Mouse (Mus musculus): Measurements from ENCODE around the gene Vmn1r198. TPM values are rescaled to one million over a fixed set of nuclear protein-coding genes. Genes with fewer than 3 reads are reported as not detected.

The Vmn1r198 gene
- total RNA-seq, 1 experiment: 0.04 TPM

GRCm38 (mm10) chr13:22383401-22383800 is 33.2 kb downstream of the Vmn1r198 start:
- DNase-seq (ENCODE audit: low read depth, low spot score): no peak
- Histone ChIP-seq H3K27ac (ENCODE audit: insufficient read depth, low read depth, low read length, poor library complexity, severe bottlenecking) (no peak overlapping the region), H3K9me3 (ENCODE audit: control insufficient read depth, insufficient read depth, low read depth, low read length) (no peaks in the 10 kb centered on the region), H3K4me1 (ENCODE audit: control insufficient read depth in 2 of 2, insufficient read depth in 2 of 2, low read length in 2 of 2, poor library complexity in 1 of 2) (no peaks in the 10 kb centered on the region), H3K4me3 (ENCODE audit: insufficient read depth in 1 of 2, low read depth in 1 of 2, low read length in 2 of 2, poor library complexity in 1 of 2, severe bottlenecking in 1 of 2) (no peak overlapping the region), H3K36me3 (ENCODE audit: control insufficient read depth, insufficient read depth, low read length, poor library complexity, severe bottlenecking) (no peaks in the 10 kb centered on the region), H3K9ac (ENCODE audit: insufficient read depth, low read depth, low read length, poor library complexity, severe bottlenecking) (no peak overlapping the region)
- in situ Hi-C loops (cut with MboI; ENCODE audit: low sequenced_read_pairs in 2 of 2, unreplicated experiment in 2 of 2): no loop called here
- no peak for TF ChIP-seq ZC3H11A (IDR thresholded peaks at IDR 0.05; ENCODE audit: borderline replicate concordance, low read depth, low read length)
- no peak for TF ChIP-seq HCFC1 (IDR thresholded peaks at IDR 0.05; ENCODE audit: borderline replicate concordance, insufficient read depth, low read length)
- no peak for TF ChIP-seq ZNF384 (IDR thresholded peaks at IDR 0.05; ENCODE audit: low read depth, low read length)
- TF ChIP-seq MAFK (IDR thresholded peaks at IDR 0.05; ENCODE audit: insufficient read depth, low read depth, low read length): no peak
- no peak for TF ChIP-seq CHD2 (IDR thresholded peaks at IDR 0.05; ENCODE audit: low read depth, low read length)

DNA sequence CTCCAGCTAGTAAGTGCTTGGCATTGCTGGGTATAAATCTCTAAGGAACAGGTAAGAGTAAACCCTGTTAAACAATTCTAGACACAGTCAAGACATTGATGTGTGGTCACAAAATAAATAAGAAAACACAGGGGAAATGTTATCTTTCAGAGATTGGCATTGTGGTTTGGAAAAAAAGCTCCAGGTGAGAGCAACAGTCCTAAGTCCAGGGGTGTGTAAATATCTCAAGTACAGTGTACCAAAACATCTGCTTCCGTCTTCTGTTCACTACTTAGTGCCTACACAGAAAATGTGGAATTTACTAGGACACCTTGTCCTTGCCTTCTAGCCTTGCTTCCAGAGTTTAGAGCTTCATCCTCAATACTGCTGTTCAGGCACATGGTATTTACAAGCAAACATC is 36.9 kb downstream of the Vmn1r198 start:
- in situ Hi-C loops (cut with MboI; ENCODE audit: low sequenced_read_pairs in 2 of 2, unreplicated experiment in 2 of 2): no loop called here
- Histone ChIP-seq H3K4me3 (ENCODE audit: insufficient read depth in 1 of 2, low read depth in 1 of 2, low read length in 2 of 2, poor library complexity in 1 of 2, severe bottlenecking in 1 of 2) (no peak overlapping the region), H3K9ac (ENCODE audit: insufficient read depth, low read depth, low read length, poor library complexity, severe bottlenecking) (no peak overlapping the region), H3K27ac (ENCODE audit: insufficient read depth, low read depth, low read length, poor library complexity, severe bottlenecking) (no peak overlapping the region), H3K36me3 (ENCODE audit: control insufficient read depth, insufficient read depth, low read length, poor library complexity, severe bottlenecking) (no peaks in the 10 kb centered on the region), H3K4me1 (ENCODE audit: control insufficient read depth in 2 of 2, insufficient read depth in 2 of 2, low read length in 2 of 2, poor library complexity in 1 of 2) (no peaks in the 10 kb centered on the region), H3K9me3 (ENCODE audit: control insufficient read depth, insufficient read depth, low read depth, low read length) (no peaks in the 10 kb centered on the region)
- no peak for DNase-seq (ENCODE audit: low read depth, low spot score)
- TF ChIP-seq ZNF384 (IDR thresholded peaks at IDR 0.05; ENCODE audit: low read depth, low read length): no peak
- no peak for TF ChIP-seq HCFC1 (IDR thresholded peaks at IDR 0.05; ENCODE audit: borderline replicate concordance, insufficient read depth, low read length)
- TF ChIP-seq CHD2 (IDR thresholded peaks at IDR 0.05; ENCODE audit: low read depth, low read length): no peak

GRCm38 (mm10) chr13:22390073-22390472 is 39.9 kb downstream of the Vmn1r198 start, which contains the start of gene Vmn1r200:
TSS of gene Vmn1r200 (plus strand) at chr13:22390373.
- no peak for TF ChIP-seq HCFC1 (IDR thresholded peaks at IDR 0.05; ENCODE audit: borderline replicate concordance, insufficient read depth, low read length)
- TF ChIP-seq ZNF384 (IDR thresholded peaks at IDR 0.05; ENCODE audit: low read depth, low read length): no peak
- Histone ChIP-seq H3K27ac (ENCODE audit: insufficient read depth, low read depth, low read length, poor library complexity, severe bottlenecking) (no peak within 1 kb of the TSS), H3K4me3 (ENCODE audit: insufficient read depth in 1 of 2, low read depth in 1 of 2, low read length in 2 of 2, poor library complexity in 1 of 2, severe bottlenecking in 1 of 2) (no peak within 1 kb of the TSS), H3K4me1 (ENCODE audit: control insufficient read depth in 2 of 2, insufficient read depth in 2 of 2, low read length in 2 of 2, poor library complexity in 1 of 2) (no peaks in the 10 kb centered on the region), H3K9me3 (ENCODE audit: control insufficient read depth, insufficient read depth, low read depth, low read length) (no peaks in the 10 kb centered on the region), H3K36me3 (ENCODE audit: control insufficient read depth, insufficient read depth, low read length, poor library complexity, severe bottlenecking) (no peaks in the 10 kb centered on the region), H3K9ac (ENCODE audit: insufficient read depth, low read depth, low read length, poor library complexity, severe bottlenecking) (no peak within 1 kb of the TSS)
- in situ Hi-C loops (cut with MboI; ENCODE audit: low sequenced_read_pairs in 2 of 2, unreplicated experiment in 2 of 2): no loop called here
- no peak for DNase-seq (ENCODE audit: low read depth, low spot score)

DNA sequence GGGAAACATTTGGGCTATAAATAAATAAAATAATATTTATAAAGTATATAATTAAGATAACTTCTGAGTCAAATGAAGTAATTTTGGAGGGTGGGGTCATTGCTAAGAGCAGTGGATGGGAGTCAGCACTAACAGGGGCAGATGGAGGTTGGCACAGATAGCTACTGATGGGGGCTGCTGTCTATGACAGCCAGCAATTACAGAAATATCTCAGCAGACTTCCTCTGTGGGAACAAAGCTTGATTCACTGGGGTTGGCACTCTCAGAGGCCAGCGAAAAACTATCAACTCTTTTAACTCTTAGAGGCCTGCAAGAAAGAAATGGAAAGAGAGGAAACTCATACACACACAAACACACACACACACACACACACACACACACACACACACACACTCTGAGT is 52.8 kb downstream of the Vmn1r198 start:
- Histone ChIP-seq H3K9ac (ENCODE audit: insufficient read depth, low read depth, low read length, poor library complexity, severe bottlenecking) (no peak overlapping the region), H3K4me3 (ENCODE audit: insufficient read depth in 1 of 2, low read depth in 1 of 2, low read length in 2 of 2, poor library complexity in 1 of 2, severe bottlenecking in 1 of 2) (no peak overlapping the region), H3K4me1 (ENCODE audit: control insufficient read depth in 2 of 2, insufficient read depth in 2 of 2, low read length in 2 of 2, poor library complexity in 1 of 2) (no peaks in the 10 kb centered on the region), H3K9me3 (ENCODE audit: control insufficient read depth, insufficient read depth, low read depth, low read length) (peaks cover 2% of the 10 kb centered on the region; the same call in 1 of the 2 replicates), H3K27ac (ENCODE audit: insufficient read depth, low read depth, low read length, poor library complexity, severe bottlenecking) (no peak overlapping the region), H3K36me3 (ENCODE audit: control insufficient read depth, insufficient read depth, low read length, poor library complexity, severe bottlenecking) (no peaks in the 10 kb centered on the region)
- DNase-seq (ENCODE audit: low read depth, low spot score): no peak
- TF ChIP-seq CHD2 (IDR thresholded peaks at IDR 0.05; ENCODE audit: low read depth, low read length) (no peak), ZNF384 (IDR thresholded peaks at IDR 0.05; ENCODE audit: low read depth, low read length) (no peak), MAFK (IDR thresholded peaks at IDR 0.05; ENCODE audit: insufficient read depth, low read depth, low read length) (no peak), HCFC1 (IDR thresholded peaks at IDR 0.05; ENCODE audit: borderline replicate concordance, insufficient read depth, low read length) (no peak), ZC3H11A (IDR thresholded peaks at IDR 0.05; ENCODE audit: borderline replicate concordance, low read depth, low read length) (no peak)
- in situ Hi-C loops (cut with MboI; ENCODE audit: low sequenced_read_pairs in 2 of 2, unreplicated experiment in 2 of 2): no loop called here

Other genes starting within 250 kb of the Vmn1r198 start
- gene Vmn1r189, start 244.5 kb upstream of the Vmn1r198 start, total RNA-seq (2012; rRNA removed): not detected in 2 replicates
- not detected in 2 replicates for gene Vmn1r191, start 166.4 kb upstream of the Vmn1r198 start, total RNA-seq (2012; rRNA removed)
- gene Vmn1r192, start 159.2 kb upstream of the Vmn1r198 start, total RNA-seq (2012; rRNA removed): not detected in 2 replicates
- gene Vmn1r193, start 127.2 kb upstream of the Vmn1r198 start, total RNA-seq (2012; rRNA removed): not detected in 2 replicates
- not detected in 2 replicates for gene Vmn1r194, start 106.1 kb upstream of the Vmn1r198 start, total RNA-seq (2012; rRNA removed)
- gene Vmn1r195, start 79.8 kb upstream of the Vmn1r198 start, total RNA-seq (2012; rRNA removed): not detected in 2 replicates
- not detected in 2 replicates for gene Vmn1r196, start 60.4 kb upstream of the Vmn1r198 start, total RNA-seq (2012; rRNA removed)
- not detected in 2 replicates for gene Vmn1r197, start 25.8 kb upstream of the Vmn1r198 start, total RNA-seq (2012; rRNA removed)
- not detected in 2 replicates for gene Vmn1r199, start 29.5 kb downstream of the Vmn1r198 start, total RNA-seq (2012; rRNA removed)
- gene Vmn1r200, start 40.0 kb downstream of the Vmn1r198 start, total RNA-seq (2012; rRNA removed): not detected in 2 replicates
- gene Vmn1r201, start 121.6 kb downstream of the Vmn1r198 start, total RNA-seq (2012; rRNA removed): not detected in 2 replicates
- gene Vmn1r202, start 155.0 kb downstream of the Vmn1r198 start, total RNA-seq (2012; rRNA removed): not detected in 2 replicates
- gene Vmn1r203, start 167.8 kb downstream of the Vmn1r198 start, total RNA-seq (2012; rRNA removed): not detected in 2 replicates
- not detected in 2 replicates for gene Vmn1r204, start 202.8 kb downstream of the Vmn1r198 start, total RNA-seq (2012; rRNA removed)
- not detected in 2 replicates for gene Vmn1r205, start 242.6 kb downstream of the Vmn1r198 start, total RNA-seq (2012; rRNA removed)